Mouse (Mus musculus): ENCODE results near the gene Tmem178b. TPM values are rescaled to one million over a fixed set of nuclear protein-coding genes. Genes with fewer than 3 reads are reported as not detected.

Tmem178b gene
- polyA plus RNA-seq, 1 experiment from 2014 or later: 0.07 TPM

GRCm38 (mm10) chr6:40225585-40226280 is 352.7 kb downstream of the Tmem178b start:
- Histone ChIP-seq H3K4me3 (ENCODE audit: low read length) (no peak overlapping the region), H3K9me3 (ENCODE audit: low read length) (no peaks in the 10 kb centered on the region), H3K27ac (ENCODE audit: low read length) (no peak overlapping the region), H3K9ac (replicated peaks; ENCODE audit: low read length) (no peak overlapping the region), H3K27me3 (ENCODE audit: insufficient read depth, low read length) (no peaks in the 10 kb centered on the region), H3K4me2 (replicated peaks; ENCODE audit: low read depth, low read length) (no peak overlapping the region), H3K4me1 (ENCODE audit: insufficient read depth, low read length) (0 out of 2 replicates have a peak, but pooled peaks cover 4% of the 10 kb centered on the region), H3K36me3 (ENCODE audit: insufficient read depth, low read length) (no peaks in the 10 kb centered on the region)
- WGBS: 79% methylated on average over 11 of the region's 11 CpGs
- no peak for ATAC-seq (ENCODE audit: low FRiP score, low TSS enrichment)

GRCm38 (mm10) chr6:40228981-40229380 is 355.9 kb downstream of the Tmem178b start:
- ATAC-seq (ENCODE audit: low FRiP score, low TSS enrichment): no peak
- Histone ChIP-seq H3K27me3 (ENCODE audit: insufficient read depth, low read length) (no peaks in the 10 kb centered on the region), H3K4me1 (ENCODE audit: insufficient read depth, low read length) (0 out of 2 replicates have a peak, but pooled peaks cover 4% of the 10 kb centered on the region), H3K4me3 (ENCODE audit: low read length) (no peak overlapping the region), H3K9ac (replicated peaks; ENCODE audit: low read length) (no peak overlapping the region), H3K27ac (ENCODE audit: low read length) (no peak overlapping the region), H3K9me3 (ENCODE audit: low read length) (no peaks in the 10 kb centered on the region), H3K4me2 (replicated peaks; ENCODE audit: low read depth, low read length) (no peak overlapping the region), H3K36me3 (ENCODE audit: insufficient read depth, low read length) (no peaks in the 10 kb centered on the region)
- 79% methylated on average over 2 of the region's 2 CpGs for WGBS

- no peaks in the 10 kb centered on the region for H3K27me3 ChIP-seq (ENCODE audit: insufficient read depth, low read length)
- H3K9ac ChIP-seq (replicated peaks; ENCODE audit: low read length): no peak overlapping the region
- 0 out of 2 replicates have a peak, but pooled peaks cover 4% of the 10 kb centered on the region for H3K4me1 ChIP-seq (ENCODE audit: insufficient read depth, low read length)
- 92% methylated on average over 9 of the region's 9 CpGs for WGBS
- no peaks in the 10 kb centered on the region for H3K9me3 ChIP-seq (ENCODE audit: low read length)
- H3K36me3 ChIP-seq (ENCODE audit: insufficient read depth, low read length): no peaks in the 10 kb centered on the region
- no peak overlapping the region for H3K4me3 ChIP-seq (ENCODE audit: low read length)
- no peak overlapping the region for H3K27ac ChIP-seq (ENCODE audit: low read length)
- no peak overlapping the region for H3K4me2 ChIP-seq (replicated peaks; ENCODE audit: low read depth, low read length)
- ATAC-seq (ENCODE audit: low FRiP score, low TSS enrichment): no peak
Observed at GRCm38 (mm10) chr6:40229985-40230384, 356.9 kb downstream of the Tmem178b start.

GRCm38 (mm10) chr6:40234066-40234465 is 361.0 kb downstream of the Tmem178b start:
- Histone ChIP-seq H3K9ac (replicated peaks; ENCODE audit: low read length) (no peak overlapping the region), H3K9me3 (ENCODE audit: low read length) (no peaks in the 10 kb centered on the region), H3K27ac (ENCODE audit: low read length) (no peak overlapping the region), H3K27me3 (ENCODE audit: insufficient read depth, low read length) (no peaks in the 10 kb centered on the region), H3K4me3 (ENCODE audit: low read length) (no peak overlapping the region), H3K36me3 (ENCODE audit: insufficient read depth, low read length) (no peaks in the 10 kb centered on the region), H3K4me2 (replicated peaks; ENCODE audit: low read depth, low read length) (no peak overlapping the region), H3K4me1 (ENCODE audit: insufficient read depth, low read length) (no peaks in the 10 kb centered on the region)
- ATAC-seq (ENCODE audit: low FRiP score, low TSS enrichment): no peak
- WGBS: 24% methylated on average over 5 of the region's 5 CpGs

- H3K4me2 ChIP-seq (replicated peaks; ENCODE audit: low read depth, low read length): no peak overlapping the region
- H3K9ac ChIP-seq (replicated peaks; ENCODE audit: low read length): no peak overlapping the region
- H3K27me3 ChIP-seq (ENCODE audit: insufficient read depth, low read length): no peaks in the 10 kb centered on the region
- ATAC-seq (ENCODE audit: low FRiP score, low TSS enrichment): no peak
- H3K4me3 ChIP-seq (ENCODE audit: low read length): no peak overlapping the region
- no peaks in the 10 kb centered on the region for H3K4me1 ChIP-seq (ENCODE audit: insufficient read depth, low read length)
- no peaks in the 10 kb centered on the region for H3K9me3 ChIP-seq (ENCODE audit: low read length)
- H3K36me3 ChIP-seq (ENCODE audit: insufficient read depth, low read length): no peaks in the 10 kb centered on the region
- no peak overlapping the region for H3K27ac ChIP-seq (ENCODE audit: low read length)
- 42% methylated on average over 10 of the region's 10 CpGs for WGBS
Observed at GRCm38 (mm10) chr6:40235793-40236470, 362.9 kb downstream of the Tmem178b start.

GRCm38 (mm10) chr6:40236841-40237765 is 364.0 kb downstream of the Tmem178b start:
- Histone ChIP-seq H3K9me3 (ENCODE audit: low read length) (no peaks in the 10 kb centered on the region), H3K9ac (replicated peaks; ENCODE audit: low read length) (no peak overlapping the region), H3K27ac (ENCODE audit: low read length) (no peak overlapping the region), H3K4me1 (ENCODE audit: insufficient read depth, low read length) (no peaks in the 10 kb centered on the region), H3K4me3 (ENCODE audit: low read length) (no peak overlapping the region), H3K36me3 (ENCODE audit: insufficient read depth, low read length) (no peaks in the 10 kb centered on the region), H3K27me3 (ENCODE audit: insufficient read depth, low read length) (no peaks in the 10 kb centered on the region), H3K4me2 (replicated peaks; ENCODE audit: low read depth, low read length) (no peak overlapping the region)
- ATAC-seq (ENCODE audit: low FRiP score, low TSS enrichment): no peak
- WGBS: 66% methylated on average over 13 of the region's 13 CpGs

GRCm38 (mm10) chr6:40238857-40239256 is 365.8 kb downstream of the Tmem178b start:
- WGBS: 80% methylated on average over 3 of the region's 3 CpGs
- H3K27me3 ChIP-seq (ENCODE audit: insufficient read depth, low read length): no peaks in the 10 kb centered on the region
- no peak overlapping the region for H3K4me2 ChIP-seq (replicated peaks; ENCODE audit: low read depth, low read length)
- no peaks in the 10 kb centered on the region for H3K9me3 ChIP-seq (ENCODE audit: low read length)
- H3K4me3 ChIP-seq (ENCODE audit: low read length): no peak overlapping the region
- no peaks in the 10 kb centered on the region for H3K36me3 ChIP-seq (ENCODE audit: insufficient read depth, low read length)
- H3K9ac ChIP-seq (replicated peaks; ENCODE audit: low read length): no peak overlapping the region
- H3K4me1 ChIP-seq (ENCODE audit: insufficient read depth, low read length): no peaks in the 10 kb centered on the region
- no peak overlapping the region for H3K27ac ChIP-seq (ENCODE audit: low read length)
- ATAC-seq (ENCODE audit: low FRiP score, low TSS enrichment): no peak

- Histone ChIP-seq H3K27ac (ENCODE audit: low read length) (no peak overlapping the region), H3K4me1 (ENCODE audit: insufficient read depth, low read length) (no peaks in the 10 kb centered on the region), H3K4me2 (replicated peaks; ENCODE audit: low read depth, low read length) (no peak overlapping the region), H3K4me3 (ENCODE audit: low read length) (no peak overlapping the region), H3K9ac (replicated peaks; ENCODE audit: low read length) (no peak overlapping the region), H3K9me3 (ENCODE audit: low read length) (no peaks in the 10 kb centered on the region), H3K36me3 (ENCODE audit: insufficient read depth, low read length) (no peaks in the 10 kb centered on the region), H3K27me3 (ENCODE audit: insufficient read depth, low read length) (no peaks in the 10 kb centered on the region)
- 72% methylated on average over 2 of the region's 2 CpGs for WGBS
- ATAC-seq (ENCODE audit: low FRiP score, low TSS enrichment): no peak
Observed at GRCm38 (mm10) chr6:40240671-40241070, 367.6 kb downstream of the Tmem178b start.

- H3K9ac ChIP-seq (replicated peaks; ENCODE audit: low read length): no peak overlapping the region
- H3K27ac ChIP-seq (ENCODE audit: low read length): no peak overlapping the region
- no peaks in the 10 kb centered on the region for H3K27me3 ChIP-seq (ENCODE audit: insufficient read depth, low read length)
- no peak overlapping the region for H3K4me3 ChIP-seq (ENCODE audit: low read length)
- ATAC-seq (ENCODE audit: low FRiP score, low TSS enrichment): no peak
- H3K36me3 ChIP-seq (ENCODE audit: insufficient read depth, low read length): no peaks in the 10 kb centered on the region
- no peak overlapping the region for H3K4me2 ChIP-seq (replicated peaks; ENCODE audit: low read depth, low read length)
- WGBS: 86% methylated on average over 17 of the region's 17 CpGs
- no peaks in the 10 kb centered on the region for H3K4me1 ChIP-seq (ENCODE audit: insufficient read depth, low read length)
- H3K9me3 ChIP-seq (ENCODE audit: low read length): no peaks in the 10 kb centered on the region
Observed at GRCm38 (mm10) chr6:40247398-40247946, 374.4 kb downstream of the Tmem178b start.
